Mouse (Mus musculus): ENCODE data around the gene Gale.
"Not testable (repeated sequence)": the region's sequence is repeated elsewhere in the genome, so short reads cannot be mapped to it uniquely, and the experiment has no call there.

Gale gene

GRCm38 (mm10) chr4:135970585-135970984 is 7.1 kb downstream of the Gale start:
- ATAC-seq (ENCODE audit: low TSS enrichment) = no peak

- peak; percentile 14; the same call in 1 of the 2 replicates for ATAC-seq (ENCODE audit: low TSS enrichment)
Observed at GRCm38 (mm10) chr4:135971805-135972555, 8.5 kb downstream of the Gale start.

GRCm38 (mm10) chr4:135972556-135972906 is 9.0 kb downstream of the Gale start, which contains the start of gene Lypla2:
Gene Lypla2 (minus strand): TSS chr4:135972626.
- peak; percentile 89 for ATAC-seq (ENCODE audit: low TSS enrichment)

DNA sequence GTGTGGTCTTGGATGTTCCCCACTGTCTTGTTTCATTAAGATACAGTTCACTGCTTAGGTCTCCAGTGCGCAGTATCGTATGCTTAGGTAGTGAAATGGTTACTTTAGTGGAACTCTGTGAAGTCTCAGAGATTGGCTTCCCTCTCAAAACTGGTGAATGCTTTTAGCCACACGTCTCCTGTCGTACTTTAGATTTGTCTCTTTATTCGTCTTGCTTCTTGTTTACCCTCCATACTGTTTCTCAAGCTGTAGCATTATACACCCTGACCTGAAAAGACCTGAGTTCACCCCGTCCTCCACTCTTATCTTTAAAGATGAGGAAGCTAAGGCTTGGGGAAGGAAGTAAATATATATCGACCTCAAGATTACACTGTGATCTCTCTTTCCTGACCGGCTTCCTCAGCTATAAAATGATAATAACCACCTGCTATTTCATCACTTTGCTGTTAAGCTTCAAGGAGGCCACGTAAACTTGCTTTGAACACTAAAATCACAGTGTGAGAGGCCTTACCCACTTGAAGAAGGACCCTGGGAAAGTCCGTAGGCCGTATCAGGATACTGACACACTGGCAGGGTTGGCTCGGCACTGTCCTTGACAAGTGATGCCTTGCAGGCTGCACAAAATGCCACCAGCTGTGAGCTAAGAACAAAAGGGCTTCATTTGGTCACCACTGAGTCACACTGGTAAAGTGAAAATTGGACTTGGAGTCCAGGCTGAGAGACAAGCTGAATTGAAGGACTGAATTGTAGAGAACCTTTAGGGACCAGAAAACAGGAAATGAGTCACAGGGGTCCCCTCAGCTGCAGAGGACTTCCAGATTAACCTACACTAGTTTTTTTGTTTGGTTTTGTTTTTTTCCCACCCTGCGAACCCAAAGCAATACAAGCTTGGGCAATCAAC is 9.6 kb downstream of the Gale start:
- ATAC-seq (ENCODE audit: low TSS enrichment) = no peak

- no peak for ATAC-seq (ENCODE audit: low TSS enrichment)
Observed at GRCm38 (mm10) chr4:135976146-135976545, 12.6 kb downstream of the Gale start.

GRCm38 (mm10) chr4:135980223-135980622 is 16.7 kb downstream of the Gale start:
- not testable (repeated sequence) for ATAC-seq (ENCODE audit: low TSS enrichment)

- ATAC-seq (ENCODE audit: low TSS enrichment) = peak; percentile 96
Observed at GRCm38 (mm10) chr4:135981524-135982063, 18.1 kb downstream of the Gale start.

DNA sequence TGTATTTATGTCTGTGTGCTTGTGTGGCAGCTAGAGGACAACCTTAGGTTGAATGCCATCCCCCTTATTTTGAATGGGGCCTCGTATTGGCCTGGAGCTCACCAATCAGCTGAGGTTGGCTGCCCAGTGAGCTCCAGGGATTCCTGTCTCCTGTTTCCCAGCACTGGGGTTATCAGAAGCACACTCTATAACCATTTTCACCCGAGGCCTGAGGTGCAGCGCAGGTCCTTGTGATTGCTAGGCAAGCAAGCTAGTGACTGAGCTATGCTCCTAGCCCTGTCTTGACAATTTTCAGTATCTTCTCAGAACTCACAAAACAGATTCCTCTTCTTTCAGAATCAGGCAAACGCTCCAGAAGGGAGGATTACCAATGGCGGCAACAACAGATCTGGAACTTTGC is 21.0 kb downstream of the Gale start:
- no peak for ATAC-seq (ENCODE audit: low TSS enrichment)

- ATAC-seq (ENCODE audit: low TSS enrichment) = no peak
Observed at GRCm38 (mm10) chr4:135985193-135985592, 21.7 kb downstream of the Gale start.

DNA sequence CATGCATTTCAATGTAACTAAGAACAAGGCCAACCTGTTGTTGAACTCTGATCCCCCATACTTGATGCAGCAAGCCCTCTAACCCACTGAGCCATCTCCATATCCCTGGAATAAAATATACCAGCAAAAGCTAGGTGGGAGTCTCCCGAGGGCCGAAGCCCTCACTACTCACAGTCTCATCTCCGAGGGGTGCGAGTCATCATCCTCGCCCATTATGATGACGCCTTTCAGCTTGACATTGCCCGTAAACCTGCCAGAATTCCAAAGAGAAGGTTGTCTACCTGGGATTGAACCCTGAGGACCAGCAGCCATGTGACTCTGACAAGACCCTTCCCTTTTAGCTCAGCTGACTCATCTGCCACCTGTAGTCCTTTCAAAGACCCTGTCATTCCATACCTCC is 22.2 kb downstream of the Gale start:
- no peak for ATAC-seq (ENCODE audit: low TSS enrichment)

DNA sequence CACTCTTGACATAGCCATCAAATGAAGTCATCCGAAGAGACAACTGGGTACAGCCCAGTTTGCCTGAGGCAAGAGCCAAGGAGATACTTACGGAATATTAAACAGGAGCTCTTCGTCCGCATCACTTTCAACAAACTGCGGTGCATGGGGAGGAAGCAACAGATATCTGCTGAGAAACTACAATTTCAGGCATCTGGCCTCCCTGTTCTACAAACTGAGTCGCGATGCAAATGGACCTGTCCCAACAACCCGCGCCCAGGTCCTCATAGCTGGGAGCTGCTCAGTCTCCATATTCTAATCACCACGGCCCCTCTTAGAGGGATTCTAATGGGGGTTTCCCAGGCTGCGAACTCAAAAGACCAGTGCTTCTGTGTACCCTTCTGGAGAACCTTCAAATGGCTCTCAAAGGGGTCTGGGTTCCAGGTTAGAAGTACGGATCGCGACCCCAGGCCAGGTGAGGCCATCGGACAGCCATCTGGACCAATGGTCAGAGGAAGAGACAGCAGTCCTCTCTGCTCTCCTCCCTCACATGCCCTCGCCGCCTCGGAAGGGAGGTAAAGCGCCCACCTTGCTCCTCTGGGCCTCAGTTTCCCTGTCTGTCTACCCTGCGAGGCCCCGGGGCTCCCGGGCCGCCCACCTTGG is 22.9 kb downstream of the Gale start:
- ATAC-seq (ENCODE audit: low TSS enrichment) = no peak

- ATAC-seq (ENCODE audit: low TSS enrichment) = peak; percentile 85
Observed at GRCm38 (mm10) chr4:135986943-135987710, 23.6 kb downstream of the Gale start, which contains the start of gene Pithd1. Gene Pithd1 (minus strand): TSS chr4:135987264.

DNA sequence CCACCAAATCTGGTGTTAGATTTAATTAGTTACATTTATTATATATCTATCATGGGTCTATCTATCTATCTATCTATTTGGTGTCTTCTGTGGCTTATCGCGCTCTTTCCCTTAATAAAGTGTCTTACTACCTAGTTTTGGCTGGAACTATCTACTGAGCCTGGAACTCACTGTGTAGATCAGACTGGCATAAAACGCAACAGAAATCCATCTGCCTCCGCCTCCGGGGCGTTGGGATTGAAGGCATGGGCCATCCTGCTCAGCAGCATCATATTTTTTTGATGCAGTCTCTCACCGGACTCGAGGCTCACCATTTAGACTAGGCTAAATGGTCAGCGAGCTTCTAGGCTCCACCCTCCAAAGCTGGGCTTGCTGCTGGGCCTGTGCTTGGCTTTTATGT is 24.2 kb downstream of the Gale start:
- ATAC-seq (ENCODE audit: low TSS enrichment) = no peak

DNA sequence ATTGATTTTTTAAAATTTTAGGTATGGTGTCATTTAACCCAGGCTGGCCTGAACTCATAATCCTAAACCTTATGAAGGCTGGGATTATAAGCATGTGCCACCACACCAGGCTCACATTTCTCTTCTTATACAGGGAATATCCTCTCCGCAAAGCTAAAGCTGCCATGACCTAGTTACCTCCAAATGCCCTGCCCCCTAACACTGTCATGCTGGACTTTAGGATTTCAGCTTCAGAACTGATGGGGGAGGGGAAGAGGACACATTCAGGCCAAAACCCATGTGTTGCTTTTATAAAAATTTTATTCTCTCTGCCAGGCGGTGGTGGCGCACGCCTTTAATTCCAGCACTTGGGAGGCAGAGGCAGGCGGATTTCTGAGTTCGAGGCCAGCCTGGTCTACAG is 30.4 kb downstream of the Gale start:
- no peak for ATAC-seq (ENCODE audit: low TSS enrichment)

- ATAC-seq (ENCODE audit: low TSS enrichment) = no peak
Observed at GRCm38 (mm10) chr4:135995118-135995517, 31.6 kb downstream of the Gale start.

- ATAC-seq (ENCODE audit: low TSS enrichment) = no peak
Observed at GRCm38 (mm10) chr4:136004107-136004675, 40.7 kb downstream of the Gale start.

- ATAC-seq (ENCODE audit: low TSS enrichment) = no peak
Observed at GRCm38 (mm10) chr4:136004921-136005320, 41.4 kb downstream of the Gale start.

DNA sequence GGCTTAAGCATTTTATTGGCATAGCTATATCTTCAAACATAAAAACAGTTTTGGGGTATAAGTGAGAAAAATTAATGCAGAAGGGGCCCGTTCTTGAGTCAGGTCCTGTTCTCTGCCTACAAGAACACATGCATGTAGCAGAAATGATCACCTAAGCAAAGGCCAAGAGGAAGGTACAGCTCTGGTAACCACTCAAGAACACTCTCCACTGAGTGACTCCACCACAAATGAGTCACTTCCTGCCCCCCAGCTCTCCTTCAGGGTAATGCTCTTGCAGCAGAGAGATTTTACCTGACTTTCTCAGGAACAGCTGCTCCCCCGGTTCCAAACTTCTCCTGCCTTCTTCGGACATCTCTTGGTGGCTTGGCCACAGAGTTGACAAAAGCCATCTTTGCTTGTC is 43.3 kb downstream of the Gale start:
- ATAC-seq (ENCODE audit: low TSS enrichment) = no peak

GRCm38 (mm10) chr4:136008782-136009447 is 45.4 kb downstream of the Gale start:
- no peak for ATAC-seq (ENCODE audit: low TSS enrichment)

DNA sequence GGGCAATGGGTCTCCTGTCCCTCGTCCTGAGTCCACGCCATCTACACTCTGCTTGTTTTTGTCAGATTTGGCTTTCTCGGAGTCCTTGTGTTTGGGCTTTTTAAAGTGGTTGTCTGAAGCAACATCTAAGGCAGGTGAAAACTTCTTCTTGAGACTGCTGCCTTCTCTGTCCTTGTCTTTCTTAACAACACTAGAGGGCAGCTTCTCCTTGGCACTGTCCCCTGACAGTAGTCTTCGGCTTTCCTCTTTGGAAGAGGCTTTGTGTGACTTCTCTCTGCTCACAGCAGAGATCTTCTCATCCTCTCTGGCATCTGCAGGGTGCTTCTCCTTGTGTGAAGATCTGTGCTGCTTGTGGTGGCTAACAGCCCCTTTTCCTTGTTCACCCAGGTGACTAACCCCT is 47.1 kb downstream of the Gale start:
- ATAC-seq (ENCODE audit: low TSS enrichment) = no peak
